Mouse (Mus musculus): Measurements from ENCODE around the gene Mast4. TPM values are rescaled to one million over a fixed set of nuclear protein-coding genes. Genes with fewer than 3 reads are reported as not detected.
A peak's percentile ranks its signal among the peaks of the same experiment; 100 is the strongest.

Gene Mast4
- total RNA-seq, 2 experiments from 2014 or later: 43.1 to 43.4 TPM

DNA sequence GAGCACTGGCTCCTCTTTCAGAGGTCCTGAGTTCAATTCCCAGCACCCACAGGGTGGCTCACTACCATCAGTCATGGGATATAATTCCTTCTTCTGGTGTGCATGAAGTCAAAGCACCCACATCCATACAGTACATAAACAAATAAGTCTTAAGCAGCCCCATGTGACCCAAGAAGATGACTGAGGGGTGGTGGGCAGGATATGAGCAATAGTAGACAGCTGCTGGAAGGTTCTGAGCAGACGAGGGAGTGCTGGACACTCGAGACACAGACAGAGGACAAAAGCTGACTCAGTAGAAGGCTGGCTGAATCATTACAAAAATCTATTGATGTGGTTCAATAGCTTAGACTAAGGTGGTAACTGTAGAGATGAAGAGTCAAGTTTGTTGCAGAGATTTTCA lies 391.7 kb downstream of the Mast4 start:
- DNase-seq: no peak

DNA sequence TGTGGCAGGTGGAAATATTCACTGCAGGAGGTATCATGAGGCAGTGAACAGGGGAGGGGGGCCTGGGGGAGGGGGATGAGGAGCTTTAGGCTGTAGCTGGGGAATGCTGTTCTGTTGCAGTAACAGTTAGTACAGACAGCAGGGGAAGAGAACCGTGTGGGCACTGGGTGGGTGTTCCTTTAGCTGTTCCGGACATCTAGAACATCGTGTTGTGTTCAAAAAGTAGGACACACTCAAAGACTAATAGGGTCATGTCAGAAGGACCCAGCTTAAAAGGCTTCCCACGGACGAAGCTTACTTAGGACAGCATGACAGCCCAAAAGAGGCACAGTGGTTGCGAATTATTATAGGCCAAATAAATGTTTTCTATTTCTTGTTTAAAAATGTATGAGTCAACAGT lies 393.8 kb downstream of the Mast4 start:
- intact Hi-C loops (cut with DNase I): no loop called here
- DNase-seq: no peak

More for the DNA sequence above, 391.7 kb downstream of the Mast4 start:
- intact Hi-C loops (cut with DNase I): no loop called here

DNA sequence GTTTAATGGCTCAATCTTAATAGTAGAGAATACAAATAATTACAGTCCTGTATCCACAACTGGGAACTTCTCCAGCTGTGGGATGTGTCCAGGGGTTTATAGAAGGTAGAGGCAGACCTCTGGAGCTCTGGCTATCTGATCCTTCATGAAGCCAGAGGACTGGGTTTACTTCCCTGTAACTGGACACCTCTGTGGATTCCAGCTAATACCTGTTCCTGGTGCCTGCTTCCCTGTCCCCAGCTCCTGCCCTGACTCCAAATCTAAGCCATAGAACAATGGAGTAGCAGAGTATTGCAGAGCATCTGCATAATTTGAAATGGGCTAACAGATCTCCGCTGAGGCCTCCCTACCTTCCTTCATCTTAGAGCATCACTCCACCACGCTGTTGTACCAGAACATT lies 398.1 kb downstream of the Mast4 start:
- intact Hi-C loops (cut with DNase I): no loop called here
- no peak for DNase-seq

DNA sequence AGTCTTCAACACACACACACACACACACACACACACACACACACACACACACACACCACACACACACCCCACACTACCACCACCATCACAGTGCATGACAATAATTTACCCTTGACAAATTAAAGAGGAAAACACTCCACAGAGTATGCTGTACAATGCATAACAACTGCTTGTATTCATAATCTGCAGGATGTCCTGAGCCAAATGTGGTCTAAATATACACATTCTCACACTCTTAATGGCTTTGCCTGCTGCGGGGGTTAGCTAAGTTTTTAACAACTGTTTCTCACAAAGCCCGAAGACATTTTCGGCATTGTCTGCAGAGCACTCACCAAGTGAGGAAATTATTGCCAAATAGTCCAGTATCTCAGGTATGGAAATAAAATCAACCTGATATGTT lies 398.5 kb downstream of the Mast4 start:
- DNase-seq: no peak
- intact Hi-C loops (cut with DNase I): no loop called here

DNA sequence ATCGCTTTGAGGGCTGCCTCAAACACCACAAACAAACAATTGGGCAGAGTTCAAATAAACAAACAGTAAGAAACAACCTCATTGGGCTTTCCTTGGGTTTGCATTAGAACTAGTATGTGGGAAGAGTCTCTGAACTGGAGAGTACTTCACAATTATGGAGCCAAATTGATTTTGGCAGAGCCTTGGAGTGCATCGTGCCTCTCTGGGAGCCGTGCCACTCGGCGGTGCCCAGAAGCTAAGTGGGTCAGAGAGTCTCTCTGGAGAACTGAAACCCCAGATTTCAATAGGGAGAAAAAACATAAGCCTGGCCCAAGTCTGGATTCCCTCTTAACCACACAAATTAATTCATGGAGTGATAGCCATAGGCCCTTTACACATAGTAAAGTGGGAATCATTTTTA lies 400.6 kb downstream of the Mast4 start:
- intact Hi-C loops (cut with DNase I): no loop called here
- peak; percentile 41 for DNase-seq

DNA sequence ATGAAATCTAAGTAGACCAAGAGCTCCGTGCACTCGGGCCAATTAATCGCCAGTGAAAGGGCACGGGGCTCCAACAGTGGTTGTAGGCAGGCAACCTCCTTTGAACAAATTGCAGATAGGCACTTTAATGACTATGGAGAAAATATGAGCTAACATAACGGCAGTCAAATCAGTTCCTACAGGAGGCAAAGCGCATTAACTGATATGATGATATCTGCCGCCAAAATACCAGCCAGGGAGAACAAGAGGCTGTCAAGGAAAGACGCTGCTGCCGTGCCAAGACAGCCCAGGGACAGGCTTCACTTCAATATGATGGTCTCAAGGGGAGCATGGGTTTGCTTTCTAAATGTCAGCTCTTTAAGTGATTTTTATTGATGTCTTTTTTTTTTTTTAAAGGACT lies 401.9 kb downstream of the Mast4 start:
- intact Hi-C loops (cut with DNase I): no loop called here
- DNase-seq: no peak

DNA sequence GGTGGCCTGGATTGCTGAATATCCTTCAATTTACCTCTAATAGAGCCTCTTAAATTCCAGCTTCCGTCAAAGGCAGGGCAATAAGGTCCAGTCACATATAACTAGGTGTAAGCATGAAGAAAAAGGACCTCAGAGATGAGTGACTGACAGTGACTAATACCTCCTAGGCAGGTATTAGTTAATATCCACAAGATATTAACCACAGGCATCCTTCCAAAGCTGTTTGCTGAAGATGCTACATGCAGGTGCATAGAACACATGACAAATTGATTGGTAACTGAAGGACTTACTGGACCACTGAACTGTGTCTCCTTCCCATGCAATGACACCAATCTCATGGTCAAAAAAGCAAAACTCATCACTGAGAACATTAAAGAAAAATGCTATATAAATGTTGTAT lies 402.3 kb downstream of the Mast4 start:
- intact Hi-C loops (cut with DNase I): no loop called here
- DNase-seq: no peak

DNA sequence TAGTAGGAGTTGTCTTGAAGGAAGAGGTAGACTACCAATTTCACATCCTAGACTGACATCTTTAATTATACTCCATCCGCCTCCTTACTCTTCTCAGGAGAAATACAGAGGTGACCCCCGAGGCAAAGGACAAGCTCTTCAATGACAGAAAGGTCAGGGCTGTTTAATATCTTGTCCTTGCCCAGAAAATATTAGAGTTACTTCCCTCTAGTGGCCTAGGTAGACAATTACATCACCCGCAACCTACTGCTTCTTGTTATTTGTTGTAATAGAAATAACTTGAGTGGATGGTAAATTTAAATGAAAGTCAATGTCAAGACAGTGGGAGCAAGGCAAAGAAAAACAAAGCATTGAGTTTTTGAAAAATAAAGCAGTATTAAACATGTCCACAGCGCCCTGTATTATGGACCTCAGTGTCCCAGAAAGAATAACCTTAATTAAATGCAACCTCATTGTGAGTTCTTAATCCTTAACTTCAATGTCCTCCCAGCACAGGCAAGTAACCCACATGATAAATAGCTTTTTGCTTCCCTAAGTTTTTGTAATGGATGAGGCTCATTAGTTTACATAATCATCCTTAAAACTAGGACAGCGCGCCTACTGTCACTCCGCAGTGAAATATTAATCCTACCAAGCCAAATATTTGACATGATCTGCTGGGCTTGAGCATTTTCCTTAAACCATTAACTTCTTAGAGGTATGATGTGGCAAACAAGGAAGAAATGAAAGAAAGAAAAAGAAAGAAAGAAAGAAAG lies 408.3 kb downstream of the Mast4 start:
- intact Hi-C loops (cut with DNase I): no loop called here
- no peak for DNase-seq

DNA sequence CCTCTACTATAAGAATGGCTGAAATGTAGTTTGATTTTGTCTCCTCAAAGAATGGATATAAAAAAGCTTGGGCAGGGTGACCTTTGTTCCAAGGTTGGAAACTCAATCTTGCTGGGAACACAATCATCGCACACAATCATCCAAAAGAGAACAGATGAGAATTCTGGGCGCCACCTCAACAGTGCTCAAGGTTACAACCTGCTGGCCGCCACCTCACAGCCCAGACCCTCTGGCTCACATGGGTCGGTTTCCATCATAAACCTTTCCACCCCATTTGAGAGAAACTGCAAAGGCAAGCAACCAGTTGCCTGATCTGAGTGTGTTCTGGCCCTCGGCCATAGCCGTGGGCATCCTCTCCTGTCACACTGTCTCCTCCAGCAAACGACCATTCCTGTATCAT lies 414.6 kb downstream of the Mast4 start:
- intact Hi-C loops (cut with DNase I): no loop called here

DNA sequence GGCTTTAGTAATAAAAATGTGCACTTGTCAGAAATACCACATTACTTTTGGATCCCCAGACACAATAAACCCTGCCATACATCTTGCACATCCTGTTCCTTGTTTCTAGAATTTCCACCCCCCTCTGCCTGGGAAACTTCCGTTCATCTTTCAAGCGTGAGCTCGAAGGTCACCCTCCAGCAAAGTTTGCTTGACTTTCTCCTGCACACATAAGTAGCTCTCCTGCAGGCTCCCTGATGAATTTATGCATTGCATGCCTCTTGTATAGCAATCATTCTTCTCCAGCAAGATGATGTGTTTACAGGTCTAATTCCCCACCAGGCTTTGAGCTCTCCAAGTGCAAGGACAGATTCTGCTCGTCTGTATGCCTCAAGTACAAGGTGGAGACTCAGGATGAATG lies 415.7 kb downstream of the Mast4 start:
- DNase-seq: no peak
- intact Hi-C loops (cut with DNase I): no loop called here

More for the DNA sequence above, 414.6 kb downstream of the Mast4 start:
- DNase-seq: no peak

DNA sequence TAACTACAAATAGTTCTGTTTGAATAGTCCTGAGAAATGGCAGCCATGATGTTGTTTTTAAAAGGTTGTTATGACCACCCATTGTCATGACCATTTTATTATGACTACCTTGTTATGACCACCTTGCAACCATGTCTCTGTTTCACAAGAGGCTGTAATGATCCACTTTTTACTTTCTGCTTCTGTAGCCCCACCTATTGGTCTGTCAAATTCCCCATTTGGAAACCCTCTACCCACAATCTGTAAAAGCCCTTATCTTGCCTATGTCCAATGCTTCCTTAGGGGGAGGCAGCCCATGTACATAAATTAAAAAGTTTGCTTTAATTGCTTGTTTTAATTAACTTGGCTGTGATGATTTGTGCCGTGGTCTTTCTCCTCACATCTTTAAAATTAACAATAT lies 419.0 kb downstream of the Mast4 start:
- intact Hi-C loops (cut with DNase I): no loop called here

DNA sequence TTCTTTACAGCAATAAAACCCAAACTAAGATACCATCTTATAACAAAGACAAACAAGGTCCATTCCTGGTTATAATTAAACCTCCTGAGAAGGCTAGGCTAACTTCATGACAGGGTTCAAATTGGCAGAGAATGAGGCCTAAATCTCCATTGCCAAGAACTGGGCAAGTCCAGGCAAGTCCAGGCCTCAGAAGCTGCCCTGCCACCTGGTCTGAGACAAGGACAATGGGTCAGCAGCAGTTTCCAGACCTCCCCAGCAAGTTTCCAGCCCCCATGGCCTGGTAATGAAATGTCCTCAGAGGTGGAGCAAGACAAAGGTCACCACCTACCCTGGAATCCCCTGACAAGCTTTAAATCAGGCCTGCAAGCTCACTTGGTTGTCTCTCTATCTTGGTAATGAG lies 419.5 kb downstream of the Mast4 start:
- no peak for DNase-seq
- intact Hi-C loops (cut with DNase I): no loop called here

More for the DNA sequence above, 419.0 kb downstream of the Mast4 start:
- DNase-seq: no peak

DNA sequence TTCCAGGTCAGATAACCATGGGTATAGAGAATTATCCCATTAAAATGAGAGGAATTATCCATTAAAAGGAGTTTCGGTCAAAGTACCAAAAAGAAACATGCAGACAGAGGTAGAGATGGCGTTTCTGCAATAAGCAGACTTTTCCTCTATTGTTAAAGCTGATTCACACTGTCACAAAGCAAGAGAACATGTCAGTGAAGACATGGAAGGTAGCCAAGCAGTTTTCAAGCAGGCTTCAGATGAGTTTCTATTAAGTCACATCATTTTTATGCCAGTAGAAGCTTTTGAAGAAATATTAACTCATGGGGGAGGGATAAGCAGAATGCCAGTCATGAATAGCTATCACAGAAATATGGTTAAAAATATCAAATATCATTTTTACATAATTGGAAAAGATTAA lies 420.4 kb downstream of the Mast4 start:
- no peak for DNase-seq
- intact Hi-C loops (cut with DNase I): no loop called here

DNA sequence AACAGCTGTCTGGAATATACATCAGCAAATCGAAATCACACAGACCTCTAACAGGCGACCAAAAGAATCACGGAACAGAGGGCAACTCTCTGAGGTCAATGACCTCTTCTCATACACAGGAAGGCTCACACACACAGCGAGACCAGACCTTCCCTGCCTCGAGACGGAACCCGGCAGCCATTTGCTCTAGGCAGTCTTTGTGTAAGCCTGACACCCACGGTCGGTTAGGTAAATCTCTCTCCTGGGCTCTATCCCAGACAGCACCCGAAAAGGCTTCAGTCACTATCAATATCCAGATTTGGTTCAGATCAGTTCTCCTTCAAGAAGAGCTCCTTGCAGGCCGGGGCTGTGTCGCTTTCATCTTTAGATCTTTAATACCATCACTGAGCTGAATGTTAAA lies 421.4 kb downstream of the Mast4 start:
- no peak for DNase-seq
- intact Hi-C loops (cut with DNase I): no loop called here

DNA sequence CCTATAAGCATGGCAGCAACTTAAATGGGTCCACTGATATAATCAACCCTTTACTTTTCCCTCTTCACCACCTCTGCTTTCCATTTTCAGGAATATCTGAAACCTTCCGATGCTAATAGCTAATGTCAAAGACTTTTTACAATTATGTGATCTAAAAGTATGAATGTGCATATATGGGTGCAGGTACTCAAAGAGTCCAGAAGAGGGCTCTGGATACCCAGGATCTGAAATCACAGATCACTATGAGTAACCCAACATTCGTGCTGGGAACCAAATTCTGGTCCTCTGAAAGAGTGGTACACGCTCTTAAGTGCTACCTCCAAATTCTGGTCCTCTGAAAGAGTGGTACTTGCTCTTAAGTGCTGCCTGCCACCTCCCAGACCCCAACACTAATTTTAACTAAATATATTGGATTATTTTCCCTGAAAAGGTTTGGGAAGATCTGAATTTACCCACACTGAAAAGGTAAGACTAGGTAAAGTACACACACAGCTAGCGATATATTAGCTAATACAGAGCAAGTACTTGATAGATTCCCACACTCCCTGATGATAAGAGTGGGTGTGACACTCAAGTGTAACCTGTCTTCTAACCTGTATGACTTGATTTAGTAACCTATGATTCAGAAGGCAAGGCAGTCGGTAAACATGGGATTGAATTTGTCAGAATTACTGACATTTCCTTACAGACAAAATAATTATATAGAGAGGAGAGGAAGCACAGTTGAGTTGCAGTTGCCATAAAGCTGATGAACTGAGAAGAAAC lies 424.5 kb downstream of the Mast4 start:
- no peak for DNase-seq
- intact Hi-C loops (cut with DNase I): loop anchor here (10.0 kb wide), 1 partner anchor 195 kb away; no protein-coding TSS in a partner anchor

DNA sequence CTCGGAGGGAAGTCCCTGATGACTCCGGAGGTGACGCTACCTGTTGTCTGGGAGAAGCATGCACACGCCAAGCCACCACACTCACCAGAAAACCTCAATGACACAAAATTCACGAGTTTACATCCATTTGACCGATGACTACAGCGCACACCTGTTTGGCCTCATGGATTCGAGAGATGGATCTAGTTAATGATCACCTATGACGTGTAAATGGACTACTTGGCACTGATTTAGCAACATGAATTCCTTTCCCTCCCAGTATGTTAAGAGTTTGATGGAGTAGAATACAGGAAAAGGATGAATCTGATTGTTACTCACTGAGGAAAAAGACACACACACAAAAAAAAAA lies 427.7 kb downstream of the Mast4 start:
- intact Hi-C loops (cut with DNase I): loop anchor here (10.0 kb wide), 1 partner anchor 198 kb away; no protein-coding TSS in a partner anchor

DNA sequence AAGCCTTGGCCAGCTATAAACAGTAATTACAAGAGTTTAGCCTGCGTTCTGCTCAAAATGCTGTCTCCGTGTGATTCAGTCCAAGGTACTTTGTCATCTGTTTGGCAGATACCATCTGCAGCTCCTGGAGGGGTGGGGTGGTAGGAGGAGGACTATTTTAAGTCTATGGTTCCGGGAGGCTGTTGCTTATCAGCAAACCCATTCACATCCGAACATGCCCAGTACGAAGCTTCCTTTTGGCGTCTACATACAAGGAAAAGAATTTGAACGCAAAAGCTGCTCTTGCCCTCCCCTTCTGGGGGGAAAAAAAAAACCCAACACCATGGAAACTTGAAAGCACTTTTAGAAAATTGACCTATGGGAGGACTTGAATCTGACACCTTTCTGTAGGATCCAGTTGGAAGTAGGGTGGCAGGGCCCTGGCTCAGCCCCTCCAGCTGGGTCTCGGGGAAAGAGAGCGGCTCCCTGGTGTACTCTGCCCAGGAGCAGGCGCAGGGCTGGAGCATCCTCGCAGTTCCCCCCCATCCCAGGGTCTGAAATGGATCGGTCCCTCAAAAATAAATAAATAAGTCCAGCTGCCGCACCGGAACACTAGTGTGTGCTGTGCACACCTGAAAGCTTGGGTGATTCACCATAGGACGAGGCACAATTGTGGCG lies 428.2 kb downstream of the Mast4 start:
- peak; percentile 74 for DNase-seq
- intact Hi-C loops (cut with DNase I): loop anchor here (10.0 kb wide), 1 partner anchor 199 kb away; no protein-coding TSS in a partner anchor

More for the DNA sequence above, 427.7 kb downstream of the Mast4 start:
- DNase-seq: no peak

DNA sequence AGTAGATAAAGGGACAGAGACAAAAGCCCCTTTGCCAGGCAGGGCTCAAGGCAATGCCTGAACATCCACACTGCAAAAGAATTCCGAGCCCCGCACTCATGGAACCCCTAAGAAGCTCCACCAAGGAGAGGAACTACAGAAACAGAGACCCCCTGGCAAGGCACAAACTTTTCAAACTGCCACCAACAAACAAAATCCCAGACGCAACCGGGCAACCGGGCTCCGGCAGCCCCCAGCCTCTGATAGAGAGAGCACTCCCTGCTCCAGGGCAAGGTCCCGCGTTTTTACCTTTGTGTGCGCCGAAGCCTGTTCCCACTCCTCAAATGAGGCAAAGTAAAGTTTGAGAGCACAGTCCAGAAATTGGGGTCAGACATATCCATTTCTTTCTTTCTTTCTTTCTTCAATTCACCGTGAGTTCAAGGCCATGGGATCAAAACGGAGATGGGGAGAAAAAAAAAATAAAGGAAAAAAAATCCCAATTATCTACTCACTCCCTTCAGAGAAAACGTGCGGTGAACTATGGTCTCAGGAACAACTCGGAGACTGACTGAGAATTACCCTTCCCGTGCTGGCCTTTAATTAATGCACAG lies 428.8 kb downstream of the Mast4 start:
- intact Hi-C loops (cut with DNase I): loop anchor here (10.0 kb wide), 1 partner anchor 199 kb away; no protein-coding TSS in a partner anchor
- DNase-seq: peak; percentile 12

DNA sequence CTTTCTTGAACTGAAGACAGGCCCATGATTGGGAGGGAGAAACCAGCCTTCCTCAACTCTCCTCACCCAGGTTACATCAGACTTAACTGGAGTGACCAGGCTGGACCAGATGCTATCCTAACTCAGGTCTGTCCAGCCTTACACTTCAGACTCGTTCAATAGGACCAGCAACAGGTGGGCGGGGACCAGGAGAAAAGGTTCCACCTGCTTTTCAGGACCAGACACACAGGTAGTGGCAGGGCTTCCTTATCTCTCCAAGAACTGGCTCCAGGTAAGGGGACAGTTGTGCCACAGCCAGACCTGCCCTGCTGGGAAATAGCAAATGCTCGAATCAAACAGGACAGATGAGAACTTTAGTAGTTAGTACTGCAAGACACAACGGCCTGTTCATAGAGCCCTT lies 430.6 kb downstream of the Mast4 start:
- no peak for DNase-seq
- intact Hi-C loops (cut with DNase I): loop anchor here (10.0 kb wide), 1 partner anchor 201 kb away; no protein-coding TSS in a partner anchor

DNA sequence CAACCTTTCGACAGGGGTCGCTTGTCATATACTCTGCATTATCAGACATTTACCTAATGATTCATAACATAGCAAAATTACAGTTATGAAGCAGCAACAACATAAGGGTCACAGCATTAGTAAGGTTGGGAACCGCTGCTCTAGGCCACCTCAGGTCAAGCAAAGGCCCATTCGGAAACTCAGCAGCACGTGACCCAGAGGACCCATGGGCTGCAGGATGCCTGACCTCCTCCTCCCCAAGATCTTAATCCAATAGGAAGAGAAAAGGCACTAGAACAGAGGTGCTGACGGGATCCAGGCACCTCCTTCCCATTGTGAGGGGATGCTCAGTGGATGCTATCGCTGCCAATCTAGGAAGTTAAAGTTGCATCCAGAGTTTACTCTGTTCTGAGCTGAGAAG lies 432.2 kb downstream of the Mast4 start:
- intact Hi-C loops (cut with DNase I): loop anchor here (10.0 kb wide), 1 partner anchor 203 kb away; no protein-coding TSS in a partner anchor
- no peak for DNase-seq

DNA sequence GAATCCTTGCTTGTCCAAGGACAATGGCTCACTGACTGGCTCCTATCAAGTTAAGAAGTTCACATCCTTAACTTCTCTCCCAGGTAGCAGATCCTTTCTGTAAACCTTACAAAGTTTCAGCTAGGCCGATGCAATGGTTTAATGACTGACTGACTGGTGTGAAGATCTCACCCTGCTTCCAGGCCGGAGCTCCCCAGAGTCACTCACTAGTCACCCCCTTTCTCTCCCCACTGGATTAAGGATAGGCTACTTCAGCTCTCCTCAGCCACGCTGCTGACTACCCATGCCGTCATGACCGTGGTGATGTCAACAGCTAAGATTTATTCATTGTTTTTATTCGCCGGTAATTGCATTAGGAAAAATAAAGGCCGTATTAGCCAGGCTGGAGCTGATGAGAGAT lies 433.8 kb downstream of the Mast4 start:
- no peak for DNase-seq
- intact Hi-C loops (cut with DNase I): loop anchor here (10.0 kb wide), 1 partner anchor 204 kb away; no protein-coding TSS in a partner anchor

All from left cerebral cortex, postnatal 4 days (tissue).